Mouse (Mus musculus): ENCODE measurements at regions not wholly inside any gene's neighbourhood (a gene's known extent, or its start where the extent isn't known, plus 50 kb on each side); places are given as distances from the start of the nearest gene placed in this dataset.

DNA sequence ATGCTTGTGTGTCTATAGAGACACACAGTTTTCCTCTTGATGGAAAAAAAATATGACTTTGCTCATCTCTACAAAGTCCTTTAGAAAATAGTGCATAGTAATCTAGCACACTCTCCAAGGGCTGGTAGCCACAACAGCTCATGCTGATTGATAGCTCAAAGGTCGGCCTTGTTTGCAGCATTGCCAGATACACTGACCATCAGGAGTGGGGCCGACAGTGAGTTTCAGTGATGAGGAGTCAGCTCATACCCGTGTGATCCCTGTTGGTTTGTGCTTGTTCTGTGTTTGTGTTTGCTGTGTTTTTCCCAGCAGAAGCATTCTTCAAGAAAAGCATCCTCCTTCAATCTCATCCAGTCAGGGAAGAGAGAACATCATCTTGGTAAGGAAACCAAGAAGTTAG, 220.1 kb upstream of the Map3k7 start:
- TF ChIP-seq CTCF (IDR thresholded peaks at IDR 0.05), result no peak
- TF ChIP-seq EP300 (IDR thresholded peaks at IDR 0.05), result no peak

Measured in lung, postnatal 0 days (tissue).